Mouse (Mus musculus) limb, embryonic 14.5 days (tissue): ENCODE measurements around the gene Phf19. TPM values are rescaled to one million over a fixed set of nuclear protein-coding genes. Genes with fewer than 3 reads are reported as not detected.

ENCODE experiments used
- ATAC-seq: fragments of 200-750 bp; cut with Nextera tagmentation; 2 replicates; pipeline ENCODE4 v1.8.0; 2017; ENCODE audit warnings: low read depth, moderate number of reproducible peaks, moderate TSS enrichment; ENCODE audit not compliant: low FRiP score
- DNase-seq: peaks from one replicate; pipeline ENCODE4 v3.0.0-alpha.2; 2015; ENCODE audit warnings: low spot score
- H3K27ac ChIP-seq: fragments of 300-500 bp; sonication (generic); replicated peaks from 2 replicates; pipeline ENCODE4 v1.5.1; 2014; ENCODE audit warnings: low read depth, mild to moderate bottlenecking, low read length, moderate library complexity, mixed read lengths
- H3K27me3 ChIP-seq: fragments of 300-500 bp; sonication (generic); 2 replicates; pipeline ENCODE4 v1.6.1; 2014; ENCODE audit warnings: low read length, mixed read lengths; ENCODE audit not compliant: control insufficient read depth, insufficient read depth
- H3K36me3 ChIP-seq: fragments of 300-500 bp; sonication (generic); 2 replicates; pipeline ENCODE4 v1.6.1; 2014; ENCODE audit warnings: mild to moderate bottlenecking, low read length, moderate library complexity, mixed read lengths; ENCODE audit not compliant: control insufficient read depth, insufficient read depth
- H3K4me1 ChIP-seq: fragments of 300-500 bp; sonication (generic); 2 replicates; pipeline ENCODE4 v1.6.1; 2014; ENCODE audit warnings: antibody characterized with exemption, low read length, mixed read lengths; ENCODE audit not compliant: control insufficient read depth, insufficient read depth
- H3K4me2 ChIP-seq: fragments of 300-500 bp; sonication (generic); replicated peaks from 2 replicates; pipeline ENCODE4 v1.6.1; 2014; ENCODE audit warnings: low read depth, mild to moderate bottlenecking, low read length, moderate library complexity; ENCODE audit not compliant: severe bottlenecking
- H3K4me3 ChIP-seq: fragments of 300-500 bp; sonication (generic); replicated peaks from 2 replicates; pipeline ENCODE4 v1.5.1; 2014; ENCODE audit warnings: low read length
- H3K9ac ChIP-seq: fragments of 300-500 bp; sonication (generic); 2 replicates; pipeline ENCODE4 v1.6.1; 2014; ENCODE audit warnings: mild to moderate bottlenecking, low read depth, low read length, moderate library complexity; ENCODE audit not compliant: severe bottlenecking
- H3K9me3 ChIP-seq: fragments of 300-500 bp; sonication (generic); 2 replicates; pipeline ENCODE4 v1.6.1; 2016; ENCODE audit warnings: low read length; ENCODE audit not compliant: control insufficient read depth
- POLR2A ChIP-seq: fragments of 200-500 bp; IDR thresholded peaks from 2 replicates; pipeline ENCODE4 v1.8.0; 2012; ENCODE audit warnings: inconsistent platforms, mild to moderate bottlenecking, moderate library complexity, borderline replicate concordance; ENCODE audit not compliant: insufficient read depth, insufficient read length; ENCODE audit errors: extremely low read depth
- WGBS: fragments of 180-500 bp; shearing (Covaris S2); extraction: QIAGEN DNeasy Blood & Tissue Kit; methylation state at CpG from one replicate; pipeline ENCODE4 v1.1.7; 2014; 5-methylcytosine and 5-hydroxymethylcytosine counted together
- polyA plus RNA-seq, 2 experiments: library from polyadenylated mRNA; depleted of rRNA in 1 of 2; stranded (reverse) in 1 of 2; unstranded in 1 of 2; fragments of >200 nt; fragmentation: Nextera tagmentation in 1 of 2; extraction: Ambion mirVana in 1 of 2; gene quantifications; 2 replicates each; pipeline versions ENCODE4 v1.2.1 to v1.2.3; 2012 to 2014

The Phf19 gene
- polyA plus RNA-seq, 2 experiments, result 8.0 to 8.7 TPM

GRCm38 (mm10) chr2:34909719-34910118 is 4.1 kb downstream of the Phf19 start:
- Histone ChIP-seq H3K27ac (no peak overlapping the region), H3K4me1 (0 out of 2 replicates have a peak, but pooled peaks cover 3% of the 10 kb centered on the region), H3K4me3 (no peak overlapping the region), H3K4me2 (no peak overlapping the region), H3K9me3 (no peaks in the 10 kb centered on the region), H3K9ac (no peak overlapping the region), H3K36me3 (no peaks in the 10 kb centered on the region), H3K27me3 (peaks cover 58% of the 10 kb centered on the region)
- TF ChIP-seq POLR2A, result no peak
- ATAC-seq, result no peak
- no peak for DNase-seq
- WGBS, result 91% methylated on average over 4 of the region's 4 CpGs

GRCm38 (mm10) chr2:34906861-34907604 is 6.8 kb downstream of the Phf19 start:
- no peak overlapping the region for H3K27ac ChIP-seq
- no peak overlapping the region for H3K9ac ChIP-seq
- no peaks in the 10 kb centered on the region for H3K4me1 ChIP-seq
- peak; percentile 24 for DNase-seq
- no peaks in the 10 kb centered on the region for H3K9me3 ChIP-seq
- 50% methylated on average over 12 of the region's 12 CpGs for WGBS
- no peak overlapping the region for H3K4me2 ChIP-seq
- H3K4me3 ChIP-seq, result no peak overlapping the region
- no peak for TF ChIP-seq POLR2A
- ATAC-seq, result no peak
- peaks cover 32% of the 10 kb centered on the region for H3K27me3 ChIP-seq
- H3K36me3 ChIP-seq, result no peaks in the 10 kb centered on the region

GRCm38 (mm10) chr2:34906426-34906825 is 7.4 kb downstream of the Phf19 start:
- H3K36me3 ChIP-seq, result no peaks in the 10 kb centered on the region
- no peaks in the 10 kb centered on the region for H3K9me3 ChIP-seq
- no peak overlapping the region for H3K9ac ChIP-seq
- TF ChIP-seq POLR2A, result no peak
- DNase-seq (no peak), ATAC-seq (no peak)
- no peak overlapping the region for H3K4me3 ChIP-seq
- peaks cover 26% of the 10 kb centered on the region for H3K27me3 ChIP-seq
- H3K4me2 ChIP-seq, result no peak overlapping the region
- no peaks in the 10 kb centered on the region for H3K4me1 ChIP-seq
- no peak overlapping the region for H3K27ac ChIP-seq
- WGBS, result 60% methylated on average over 6 of the region's 6 CpGs

GRCm38 (mm10) chr2:34904849-34905542 is 8.8 kb downstream of the Phf19 start:
- peak overlapping the region; percentile 60 for H3K4me2 ChIP-seq
- H3K9ac ChIP-seq, result no peak overlapping the region; the same call in 1 of the 2 replicates
- peak overlapping the region; percentile 17 for H3K4me3 ChIP-seq
- H3K4me1 ChIP-seq, result no peaks in the 10 kb centered on the region
- no peaks in the 10 kb centered on the region for H3K36me3 ChIP-seq
- H3K27me3 ChIP-seq, result peaks cover 15% of the 10 kb centered on the region
- no peaks in the 10 kb centered on the region for H3K9me3 ChIP-seq
- no peak overlapping the region for H3K27ac ChIP-seq
- DNase-seq (peak; percentile 97), ATAC-seq (peak; percentile 97)
- TF ChIP-seq POLR2A, result no peak
- WGBS, result under 1% methylated on average over 34 of the region's 34 CpGs

GRCm38 (mm10) chr2:34903652-34904405 is 10.0 kb downstream of the Phf19 start:
- Histone ChIP-seq H3K27ac (no peak overlapping the region), H3K9ac (no peak overlapping the region), H3K27me3 (peaks cover 6% of the 10 kb centered on the region), H3K36me3 (no peaks in the 10 kb centered on the region), H3K4me3 (no peak overlapping the region), H3K4me2 (no peak overlapping the region), H3K4me1 (no peaks in the 10 kb centered on the region), H3K9me3 (no peaks in the 10 kb centered on the region)
- WGBS, result 60% methylated on average over 4 of the region's 4 CpGs
- no peak for TF ChIP-seq POLR2A
- no peak for DNase-seq
- ATAC-seq, result no peak
